Mouse (Mus musculus) fat pad, adult 2 months (tissue): ENCODE data around the gene BC048562.

Source experiments
- DNase-seq: peaks from one replicate; pipeline ENCODE4 v3.0.0-alpha.2; 2011; ENCODE audit warnings: low read depth, low spot score; ENCODE audit errors: extremely low read depth

BC048562 gene

DNA sequence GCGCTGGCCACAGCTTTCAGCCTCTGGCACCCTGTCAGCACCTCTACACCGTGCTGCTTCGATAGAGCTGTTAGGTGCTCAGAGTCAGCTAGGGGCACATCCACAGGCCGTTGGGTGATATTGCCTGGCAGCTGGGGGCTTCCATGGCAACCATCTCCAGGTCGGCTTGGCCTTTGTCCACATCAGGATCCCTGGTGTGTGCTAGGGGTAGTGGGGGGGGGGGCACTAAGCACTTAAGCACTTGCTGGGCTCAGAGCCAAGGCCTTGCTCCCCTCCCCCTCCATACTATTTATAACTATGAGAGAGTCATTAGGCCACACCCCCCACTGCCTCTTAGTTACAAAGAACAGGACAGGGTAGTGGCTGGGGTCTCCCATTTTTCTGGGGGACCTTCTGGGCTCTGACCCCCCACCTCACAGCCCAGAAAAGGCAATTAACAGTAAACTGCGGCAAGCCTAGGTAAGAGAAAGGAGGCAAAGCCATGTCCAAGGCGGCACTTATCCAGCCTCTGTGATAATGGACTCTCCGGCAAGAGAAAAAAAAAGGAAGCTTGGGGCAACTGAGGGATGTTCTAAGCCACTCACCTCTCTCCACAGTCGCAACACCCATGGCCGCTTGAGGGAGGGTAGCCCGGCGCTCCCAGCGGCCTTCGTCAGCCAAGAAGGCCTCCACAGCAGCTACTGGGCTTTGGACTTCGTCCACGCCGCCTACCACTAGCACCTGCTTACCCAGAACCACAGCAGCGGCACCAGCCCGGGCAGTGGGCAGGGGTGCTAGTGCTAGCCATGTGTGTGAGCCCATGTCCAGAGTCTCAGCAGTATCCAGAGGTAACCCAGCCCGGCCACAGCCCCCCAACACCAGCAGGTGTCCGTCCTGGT, 14.2 kb downstream of the BC048562 start:
- DNase-seq, result no peak

DNA sequence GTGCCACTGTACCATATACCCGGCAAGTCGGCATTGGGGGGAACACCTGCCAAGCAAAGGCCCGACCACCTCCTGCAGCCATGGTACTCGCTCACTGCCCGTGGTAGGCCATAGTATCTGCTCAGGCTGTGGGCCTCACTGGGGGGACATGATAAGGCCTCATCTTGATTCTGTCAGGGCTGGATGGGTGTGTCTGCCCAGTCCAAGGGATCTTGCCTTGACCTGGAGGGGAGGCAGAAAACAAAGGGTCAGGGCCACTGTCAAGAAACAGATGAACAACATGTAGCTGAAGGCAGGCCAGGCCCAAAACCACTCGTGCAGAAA, 14.8 kb downstream of the BC048562 start:
- DNase-seq, result no peak

DNA sequence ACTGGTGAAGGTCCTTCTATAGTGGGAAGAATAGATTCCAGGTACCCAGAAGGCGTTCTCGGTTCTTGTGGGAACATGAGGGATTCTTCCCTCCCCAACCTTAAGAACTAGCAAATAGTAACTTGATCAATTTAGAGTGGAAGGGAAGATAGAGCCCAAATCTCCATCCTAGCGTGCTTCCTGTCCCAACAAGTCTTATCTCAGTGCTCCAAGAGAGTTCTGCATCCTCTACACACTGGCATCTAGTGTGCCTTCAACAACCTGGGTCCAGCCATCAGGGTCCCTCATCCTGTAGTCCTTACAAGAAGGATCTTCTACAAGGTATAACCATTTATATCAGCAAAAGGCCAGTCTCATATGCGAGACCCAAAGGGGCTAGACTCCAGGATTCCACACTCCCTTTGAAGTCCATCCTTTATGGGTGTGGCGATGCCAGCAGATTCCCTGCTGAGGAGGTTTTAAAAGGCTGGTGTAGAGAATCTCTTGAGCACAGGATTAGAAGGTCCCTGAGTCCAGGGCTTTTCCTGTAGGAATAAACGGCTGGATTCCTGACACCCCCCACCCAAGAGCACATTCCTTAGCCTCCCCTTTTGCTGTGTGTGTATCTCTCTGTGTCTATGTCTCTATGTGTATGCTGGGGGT, 15.4 kb downstream of the BC048562 start:
- no peak for DNase-seq

DNA sequence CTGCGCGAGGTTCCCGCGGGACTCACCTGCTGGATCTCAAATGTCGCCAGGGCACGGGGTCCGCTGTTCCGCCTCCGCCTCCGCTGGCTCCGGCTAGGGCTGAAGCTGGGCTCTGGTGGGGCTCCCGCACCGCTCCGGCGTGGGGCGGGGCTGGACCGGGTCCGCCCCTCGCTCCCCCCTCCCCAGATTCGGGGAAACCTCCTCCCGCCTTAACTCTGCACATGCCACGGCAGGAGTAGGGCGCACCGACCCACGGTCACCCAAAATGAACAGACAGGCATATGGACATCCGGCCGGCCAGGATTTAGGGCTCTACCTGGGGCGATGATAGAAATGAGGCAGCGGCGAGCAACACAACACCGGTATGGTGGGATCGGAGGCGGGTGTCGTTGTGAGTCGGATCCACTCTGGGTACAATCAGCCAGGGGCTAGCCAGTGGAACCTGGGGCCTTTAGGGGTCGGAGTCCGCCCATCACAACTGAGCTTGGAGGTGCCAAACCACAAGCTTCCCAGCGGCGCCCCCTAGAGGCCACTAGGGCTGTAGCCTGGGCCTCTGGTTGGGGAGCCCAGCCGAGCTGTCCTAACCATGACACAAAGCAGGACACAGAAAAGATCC, 16.1 kb downstream of the BC048562 start:
- no peak for DNase-seq

DNA sequence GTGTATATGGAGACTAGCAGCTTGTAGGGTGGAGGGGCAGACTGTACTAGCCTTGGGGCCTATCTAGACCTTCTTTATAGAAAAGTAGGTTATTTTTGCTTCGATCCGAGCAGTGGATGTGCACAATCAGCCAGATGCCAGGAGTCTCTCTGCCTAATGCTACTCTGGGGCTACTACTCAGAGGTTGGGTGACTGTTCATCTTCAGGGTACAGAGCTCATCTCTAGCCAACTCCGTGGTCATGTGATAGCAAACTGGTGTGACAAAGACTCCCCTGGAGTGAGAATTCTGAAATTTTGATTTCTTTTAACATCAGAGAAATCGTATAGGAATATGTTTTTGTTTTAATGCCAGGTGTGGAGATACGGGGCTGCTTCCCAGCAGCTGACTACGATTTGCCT, 16.6 kb downstream of the BC048562 start:
- no peak for DNase-seq

DNA sequence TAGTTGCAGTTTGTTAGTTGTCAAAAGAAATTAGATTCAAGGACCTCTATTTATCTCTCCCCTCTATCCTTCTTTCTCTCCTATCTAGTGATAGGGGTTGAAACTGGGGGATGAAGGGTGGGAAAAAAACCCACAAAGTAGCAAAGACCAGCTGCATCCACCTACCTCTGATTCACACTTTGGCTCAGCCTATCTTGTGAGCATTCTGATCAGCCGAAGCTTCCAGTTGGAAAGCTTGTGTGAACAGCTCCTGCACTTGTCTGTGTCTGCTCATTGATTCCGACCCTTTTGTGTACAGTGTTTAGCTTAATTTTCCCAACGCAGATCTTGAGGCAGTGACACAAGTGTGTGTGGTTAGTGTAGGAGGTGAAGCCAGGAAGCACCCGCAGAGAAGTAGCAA, 17.2 kb downstream of the BC048562 start:
- no peak for DNase-seq

DNA sequence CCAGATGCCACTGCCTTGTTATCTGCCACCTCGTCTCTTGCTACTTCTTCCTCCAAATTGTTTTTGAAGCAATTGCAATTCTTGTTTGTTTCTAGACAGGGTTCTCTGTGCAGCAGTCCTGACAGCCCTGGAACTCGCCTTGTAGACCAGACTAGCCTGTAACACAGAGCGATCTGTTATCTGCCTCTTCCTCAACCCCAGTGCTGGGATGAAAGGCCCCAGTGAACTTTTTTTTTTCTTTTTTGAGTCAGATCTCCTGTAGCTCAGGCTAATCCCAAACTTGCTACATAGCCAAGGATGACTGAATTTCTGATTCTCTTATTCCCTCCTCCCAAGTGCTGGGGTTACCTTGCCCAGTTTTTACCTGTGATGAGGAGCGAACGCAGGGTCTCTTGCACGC, 18.1 kb downstream of the BC048562 start:
- no peak for DNase-seq

DNA sequence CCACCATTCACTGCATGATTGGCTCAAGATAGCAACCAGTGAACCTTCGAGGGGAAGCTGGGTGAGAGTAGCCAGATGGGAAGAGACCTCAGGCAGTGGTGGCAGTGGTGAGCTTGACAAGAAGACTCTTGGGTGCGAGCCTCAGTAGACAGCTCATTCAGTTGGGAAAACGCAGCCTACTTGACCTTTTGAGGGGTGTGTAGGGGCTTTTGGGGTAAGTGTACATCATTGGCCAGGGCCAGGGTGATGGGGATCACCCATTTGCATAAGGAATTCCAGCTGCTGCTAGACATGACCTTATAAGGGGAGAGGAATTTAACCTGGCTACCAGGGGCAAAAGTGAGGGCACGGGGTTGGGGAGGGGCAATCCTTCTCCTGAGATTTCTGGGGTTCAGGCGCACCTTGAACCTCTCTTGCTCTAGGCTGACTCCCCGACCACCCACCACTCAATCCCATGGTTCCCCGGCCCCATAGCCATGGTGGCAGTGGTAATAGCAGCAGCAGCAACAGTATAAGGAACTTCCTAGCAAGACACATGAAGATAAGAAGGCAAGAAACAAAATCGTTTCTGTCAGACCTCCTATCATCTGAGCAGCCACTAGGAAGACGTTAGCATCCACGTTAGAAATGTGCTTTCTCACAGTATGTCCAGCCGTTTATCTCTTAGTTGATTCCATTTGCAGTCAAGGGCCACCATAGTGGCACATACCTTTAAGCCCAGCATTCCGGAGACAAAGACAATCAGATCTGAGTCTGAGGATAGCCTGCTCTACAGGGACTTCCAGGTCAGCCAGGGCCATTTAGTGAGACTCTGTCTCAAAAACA, 19.7 kb downstream of the BC048562 start:
- DNase-seq, result no peak

DNA sequence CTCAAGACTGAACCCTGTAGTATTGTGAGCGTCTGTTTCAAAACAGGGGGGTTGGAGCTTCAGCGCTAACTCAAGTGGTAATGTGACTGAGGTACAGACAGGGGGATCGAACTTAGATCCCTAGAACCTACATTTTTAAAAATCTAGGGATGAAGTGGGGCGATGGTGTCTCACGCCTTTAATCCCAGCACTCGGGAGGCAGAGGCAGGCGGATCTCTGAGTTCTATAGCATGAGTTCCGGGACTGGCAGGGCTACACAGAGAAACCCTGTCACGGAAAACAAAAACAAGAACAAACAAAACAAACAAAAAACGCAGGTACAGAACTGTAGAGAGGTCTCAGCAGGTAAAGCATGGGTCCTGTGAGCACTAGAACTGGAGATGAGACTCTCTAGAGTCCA, 20.7 kb downstream of the BC048562 start:
- no peak for DNase-seq

DNA sequence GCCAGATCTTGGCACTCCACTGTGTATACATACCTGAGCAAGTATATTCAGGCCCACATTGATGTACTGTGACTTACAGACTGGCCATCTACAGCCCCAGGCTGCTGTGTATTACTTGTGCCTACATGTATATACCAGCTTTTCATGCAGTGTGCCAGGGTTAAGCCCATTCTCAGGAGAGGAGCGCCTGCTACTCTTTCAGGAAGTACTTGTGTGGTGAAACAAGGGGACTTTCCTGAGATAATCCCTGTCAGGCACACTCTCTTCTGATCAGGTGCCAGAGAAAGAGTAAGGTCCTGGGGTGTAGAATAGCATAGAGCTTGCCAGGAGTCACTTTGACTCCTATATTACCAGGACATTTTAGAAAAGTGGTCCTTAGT, 23.6 kb downstream of the BC048562 start:
- DNase-seq, result peak; percentile 99

DNA sequence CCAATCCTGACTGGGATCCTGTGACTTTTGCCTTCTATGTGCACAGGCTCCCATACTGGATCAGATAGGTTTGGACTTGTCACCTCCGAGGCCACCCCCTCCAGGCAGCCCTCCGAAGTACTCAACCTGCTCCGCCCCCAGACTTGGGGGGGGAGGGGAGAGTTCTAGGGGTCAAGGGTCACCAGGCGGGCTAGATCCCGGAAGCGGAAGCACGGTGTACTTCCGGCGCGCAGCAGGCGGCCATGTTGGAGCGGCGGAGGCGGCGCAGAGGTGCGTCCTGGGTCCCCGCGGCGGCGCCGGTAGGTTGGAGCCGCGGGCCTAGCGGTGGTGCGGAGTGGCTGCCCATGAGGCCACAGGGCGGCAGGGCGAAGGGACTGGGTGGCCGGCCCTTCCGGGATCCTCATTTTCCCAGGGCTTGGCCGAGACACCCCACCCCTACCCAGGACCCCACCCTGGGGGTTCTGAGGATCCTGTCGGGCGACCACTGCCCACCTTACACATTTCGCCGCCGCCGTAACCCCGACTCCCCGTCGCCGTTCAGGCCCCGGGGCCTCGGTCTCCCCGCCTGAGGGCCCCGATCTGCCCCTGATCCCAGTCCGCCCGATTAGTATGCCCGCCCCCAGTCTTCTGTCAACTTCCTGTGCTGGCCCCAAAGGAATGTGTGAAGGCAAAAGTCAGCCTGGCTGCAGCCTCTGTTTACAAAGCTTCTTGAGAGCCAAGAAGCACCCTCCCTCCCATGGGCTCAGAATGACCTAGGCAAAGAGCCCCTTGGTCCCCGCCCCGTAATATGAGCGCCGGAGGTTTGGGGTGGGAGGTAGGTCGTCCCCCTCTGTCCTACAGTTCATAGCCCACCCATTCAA, 24.3 kb downstream of the BC048562 start, which contains the start of gene Ccdc71:
Gene Ccdc71, plus strand, starts transcription at position 209 of the 860 bp plus-strand sequence.
- DNase-seq, result no peak

DNA sequence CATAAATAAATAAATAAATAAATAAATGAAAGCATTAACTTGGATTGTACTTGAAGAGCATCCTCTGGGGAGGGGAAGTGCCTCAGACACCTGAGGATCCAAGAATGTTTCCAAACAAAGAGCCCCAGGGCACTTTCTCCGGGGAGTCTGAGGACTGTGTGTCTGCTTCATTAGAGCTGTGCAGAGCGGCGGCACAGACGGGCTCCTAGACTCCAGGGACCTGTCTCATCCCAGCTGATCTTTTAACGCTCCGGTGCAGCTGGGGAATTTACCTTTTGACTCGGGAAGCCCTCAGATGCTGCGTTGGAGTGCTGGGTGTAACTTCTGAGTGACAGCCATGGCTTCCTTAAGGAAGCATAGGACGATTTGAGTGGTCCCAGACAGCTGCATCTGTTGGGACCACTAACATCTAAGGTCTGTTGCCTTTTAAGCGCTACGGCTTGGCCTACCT, 24.9 kb downstream of the BC048562 start, which contains the start of gene Klhdc8b:
Gene Klhdc8b, minus strand, starts transcription at position 401 of the 451 bp plus-strand sequence.
- no peak for DNase-seq

DNA sequence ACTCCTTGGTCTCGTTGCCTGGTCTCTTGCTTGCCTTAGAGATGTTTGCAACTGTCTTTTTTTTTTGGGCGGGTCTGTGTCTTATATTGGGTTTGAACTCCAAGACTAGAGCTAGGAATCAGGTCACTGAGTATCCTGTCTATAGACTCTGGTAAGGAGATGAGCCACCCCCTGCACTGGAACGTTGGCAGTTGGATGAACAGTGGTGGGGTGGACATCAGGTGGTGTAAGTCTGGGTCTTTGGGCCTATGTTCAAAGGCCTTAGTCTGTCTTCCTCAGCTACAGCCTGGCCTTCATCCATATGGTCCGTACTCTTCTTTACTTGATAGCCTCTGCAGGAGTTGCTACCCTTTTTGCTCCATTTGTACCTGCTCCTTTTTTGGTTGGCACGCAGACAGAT, 25.4 kb downstream of the BC048562 start:
- DNase-seq, result no peak

DNA sequence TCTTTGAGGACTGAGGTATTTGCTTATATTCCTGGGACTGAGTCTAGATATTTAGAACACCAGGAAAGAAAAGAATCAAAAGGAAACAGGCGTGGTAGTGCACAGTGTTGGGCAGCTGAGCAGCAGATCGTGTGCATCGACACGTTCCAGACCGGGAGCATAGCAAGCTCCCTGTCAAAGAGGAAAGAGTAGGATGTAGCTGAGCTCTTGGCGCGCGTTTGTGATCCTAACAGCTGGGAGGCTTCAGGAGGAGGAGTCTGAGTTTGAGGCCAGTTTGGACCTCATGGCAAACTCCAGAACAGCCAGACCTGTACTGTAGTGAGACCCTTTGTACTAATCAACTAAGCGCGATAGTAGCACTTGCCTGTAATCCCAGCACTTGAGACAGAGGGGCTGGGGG, 25.9 kb downstream of the BC048562 start:
- no peak for DNase-seq

DNA sequence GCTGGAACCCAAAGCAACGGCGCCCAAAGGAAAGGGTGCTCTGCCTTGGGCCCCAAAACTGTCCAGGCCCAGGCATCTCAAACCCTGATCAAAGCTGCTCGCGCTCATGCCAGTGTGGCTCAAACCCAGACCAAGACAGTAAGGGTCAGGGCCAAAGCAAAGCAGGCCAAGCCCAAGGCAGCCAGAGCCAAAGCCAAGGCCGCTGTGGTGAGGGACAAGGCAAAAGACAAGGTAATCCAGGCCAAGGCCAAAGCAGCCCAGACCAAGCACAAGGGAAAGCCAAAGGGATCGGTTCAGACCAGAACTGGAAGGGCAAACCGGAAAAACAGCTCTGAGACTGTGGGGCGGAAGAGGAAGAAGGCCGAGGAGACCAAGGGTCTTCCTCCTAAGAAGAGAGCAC, 27.4 kb downstream of the BC048562 start:
- DNase-seq, result no peak

DNA sequence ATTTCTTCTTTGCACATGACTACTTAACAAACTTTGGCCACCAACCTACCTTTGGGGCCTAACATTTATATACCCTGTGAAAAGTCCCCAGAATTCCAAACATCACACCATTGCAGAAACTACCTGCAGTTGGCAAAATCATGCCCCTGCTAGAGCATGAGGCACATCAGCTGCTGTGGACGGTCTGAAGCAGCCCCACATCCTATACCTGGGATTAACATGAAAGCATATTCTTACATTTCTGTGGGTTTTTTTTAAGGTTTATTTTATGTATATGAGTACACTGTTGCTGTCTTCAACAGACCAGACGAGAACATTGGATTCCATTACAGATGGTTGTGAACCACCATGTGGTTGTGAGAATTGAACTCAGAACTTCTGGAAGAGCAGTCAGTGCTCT, 29.9 kb downstream of the BC048562 start:
- no peak for DNase-seq

DNA sequence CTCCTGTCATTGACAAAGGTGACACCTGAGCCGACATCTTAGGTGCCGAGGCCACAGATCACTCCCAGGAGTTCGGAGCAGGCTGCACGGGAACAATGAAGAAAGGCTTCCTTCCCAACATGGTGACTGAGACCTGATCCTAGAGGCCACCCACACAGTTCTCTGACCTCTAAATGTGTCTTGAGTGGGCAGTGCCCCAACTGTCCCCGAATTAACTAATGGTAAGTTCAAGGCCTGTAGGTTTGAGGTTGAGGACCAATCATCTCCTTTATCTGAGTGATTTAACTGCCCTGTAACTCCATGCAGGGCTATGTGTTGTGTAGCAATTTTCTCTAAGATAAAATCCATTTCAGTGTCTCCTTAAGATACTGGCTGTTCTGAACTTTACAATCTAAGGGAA, 33.1 kb downstream of the BC048562 start:
- no peak for DNase-seq

DNA sequence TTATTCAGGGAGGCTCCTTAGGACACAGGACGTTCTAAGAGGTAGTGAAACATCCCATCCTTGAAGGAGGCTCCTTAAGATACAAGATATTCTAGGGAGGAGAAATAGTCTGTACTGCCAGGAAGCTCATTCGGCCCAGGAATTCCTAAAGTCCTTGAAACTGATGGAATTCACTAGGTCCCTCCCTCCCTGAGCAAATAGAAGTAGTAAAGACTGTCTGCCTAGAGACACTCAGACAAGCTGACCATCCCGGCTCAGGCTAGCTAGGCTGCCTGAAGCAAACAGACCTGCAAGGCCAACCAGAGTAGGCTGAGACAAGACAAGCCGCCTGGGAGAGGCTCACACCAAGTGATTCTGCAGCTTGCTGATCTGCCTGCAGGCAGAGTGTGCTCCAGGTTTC, 33.6 kb downstream of the BC048562 start:
- no peak for DNase-seq

DNA sequence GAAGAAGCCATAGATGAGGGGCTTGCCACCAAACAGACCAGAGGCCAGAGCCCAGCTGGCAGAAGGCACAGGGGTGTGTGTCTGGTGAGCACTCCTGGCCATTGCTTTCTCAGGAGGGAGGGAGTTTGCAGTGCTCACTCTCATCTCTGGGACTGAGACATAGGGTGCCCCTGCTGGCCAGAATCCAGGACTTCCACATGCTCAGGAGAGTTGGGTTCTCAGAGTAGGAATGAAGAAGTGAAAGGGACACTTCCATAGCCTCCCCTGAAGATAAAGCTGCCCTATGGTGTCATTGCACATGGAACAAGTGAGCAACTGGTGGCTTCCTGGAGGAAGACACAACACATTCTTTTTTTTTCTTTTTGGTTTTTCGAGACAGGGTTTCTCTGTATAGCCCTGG, 38.2 kb downstream of the BC048562 start:
- no peak for DNase-seq

DNA sequence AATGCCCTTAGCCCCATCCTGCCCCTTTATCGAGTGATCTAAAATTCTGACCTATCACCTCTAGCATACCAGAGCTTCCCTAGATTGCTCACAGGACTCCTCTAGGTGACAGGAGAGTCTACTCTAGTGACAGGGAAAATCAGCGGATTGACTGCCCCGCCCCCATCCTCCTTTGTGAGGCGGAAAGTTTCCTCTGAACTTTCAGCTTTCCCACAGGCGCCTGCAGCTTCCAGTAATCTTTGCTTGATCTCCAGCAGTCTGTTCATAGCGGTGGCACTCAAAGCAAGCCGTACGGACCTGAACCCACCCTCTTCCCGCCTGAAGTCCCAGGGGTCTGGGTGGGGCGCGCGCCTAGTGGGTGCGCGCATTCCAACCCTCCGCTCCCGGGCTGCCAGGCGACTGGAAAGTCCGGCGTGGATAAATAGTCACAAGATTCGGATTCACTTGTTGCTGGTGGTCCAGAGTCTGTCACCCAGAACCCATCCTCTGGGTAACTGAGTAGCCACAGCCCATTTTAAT, 42.4 kb downstream of the BC048562 start:
- no peak for DNase-seq
